Mouse (Mus musculus) olfactory bulb, adult 2 months (tissue): Measurements from ENCODE around the gene Nudt19. TPM values are rescaled to one million over a fixed set of nuclear protein-coding genes. Genes with fewer than 3 reads are reported as not detected.

Experiments
- H3K27ac ChIP-seq: fragments of 200-500 bp; 2 replicates; pipeline ENCODE4 v1.5.1; 2012; ENCODE audit warnings: low read depth, low read length; ENCODE audit not compliant: insufficient read depth
- H3K4me1 ChIP-seq: fragments of 200-500 bp; 2 replicates; pipeline ENCODE4 v1.6.1; 2012; ENCODE audit warnings: low read length; ENCODE audit not compliant: control insufficient read depth, insufficient read depth
- H3K4me3 ChIP-seq: fragments of 200-500 bp; 2 replicates; pipeline ENCODE4 v1.5.1; 2012; ENCODE audit warnings: mild to moderate bottlenecking, low read depth, low read length, moderate library complexity; ENCODE audit not compliant: insufficient read depth
- CTCF ChIP-seq: fragments of 200-500 bp; IDR thresholded peaks from 2 replicates; pipeline ENCODE4 v1.5.1; 2012; ENCODE audit warnings: low read depth, mild to moderate bottlenecking, low read length, moderate library complexity; ENCODE audit not compliant: insufficient read depth
- POLR2A ChIP-seq: fragments of 200-500 bp; IDR thresholded peaks from 2 replicates; pipeline ENCODE4 v1.6.1; 2012; ENCODE audit warnings: mild to moderate bottlenecking, low read depth, low read length, moderate library complexity; ENCODE audit not compliant: insufficient read depth
- WGBS: fragments of 180-500 bp; shearing (Covaris S2); methylation state at CpG from one replicate; pipeline ENCODE4 v1.1.7; 2018; 5-methylcytosine and 5-hydroxymethylcytosine counted together
- polyA plus RNA-seq: library from polyadenylated mRNA; stranded (reverse); fragments of >200 nt; gene quantifications from 2 replicates; pipeline ENCODE4 v1.2.4, GENCODE M21; 2012; ENCODE audit warnings: low replicate concordance; ENCODE audit not compliant: missing spikeins, insufficient read depth, insufficient read length

Nudt19 gene
- polyA plus RNA-seq, 1 experiment = not detected

- no peaks in the 10 kb centered on the region for H3K4me1 ChIP-seq
- TF ChIP-seq POLR2A = no peak
- TF ChIP-seq CTCF = no peak
- no peak overlapping the region for H3K4me3 ChIP-seq
- H3K27ac ChIP-seq = no peak overlapping the region
- WGBS = 82% methylated on average over 3 of the region's 3 CpGs
Observed at GRCm38 (mm10) chr7:35530026-35530425, 26.1 kb downstream of the Nudt19 start.

- WGBS = 79% methylated on average over 2 of the region's 2 CpGs
- no peak for TF ChIP-seq POLR2A
- TF ChIP-seq CTCF = no peak
- Histone ChIP-seq H3K4me3 (no peak overlapping the region), H3K4me1 (no peaks in the 10 kb centered on the region), H3K27ac (no peak overlapping the region)
Observed at GRCm38 (mm10) chr7:35526795-35527194, 29.3 kb downstream of the Nudt19 start.

GRCm38 (mm10) chr7:35501995-35502394 is 54.1 kb downstream of the Nudt19 start:
- Histone ChIP-seq H3K27ac (no peak overlapping the region), H3K4me3 (no peak overlapping the region), H3K4me1 (no peaks in the 10 kb centered on the region)
- WGBS = 28% methylated on average over 4 of the region's 4 CpGs
- TF ChIP-seq CTCF = no peak
- TF ChIP-seq POLR2A = no peak

- WGBS = 86% methylated on average over 2 of the region's 2 CpGs
- TF ChIP-seq CTCF (no peak), POLR2A (no peak)
- Histone ChIP-seq H3K4me3 (no peak overlapping the region), H3K4me1 (no peaks in the 10 kb centered on the region), H3K27ac (no peak overlapping the region)
Observed at GRCm38 (mm10) chr7:35497516-35497915, 58.6 kb downstream of the Nudt19 start.

Other genes starting within 250 kb of the Nudt19 start
- gene Gpatch1, start 237.9 kb downstream of the Nudt19 start, polyA plus RNA-seq = not detected in 2 replicates
- not detected in 2 replicates for gene Rhpn2, start 222.1 kb downstream of the Nudt19 start, polyA plus RNA-seq
- gene Faap24, start 159.5 kb downstream of the Nudt19 start, polyA plus RNA-seq = not detected in 2 replicates
- not detected in 2 replicates for gene Cep89, start 159.3 kb downstream of the Nudt19 start, polyA plus RNA-seq
- gene Slc7a9, start 107.5 kb downstream of the Nudt19 start, polyA plus RNA-seq = not detected in 2 replicates
- not detected in 2 replicates for gene Tdrd12, start 18.6 kb downstream of the Nudt19 start, polyA plus RNA-seq
- not detected in 2 replicates for gene Rgs9bp, start 29.3 kb upstream of the Nudt19 start, polyA plus RNA-seq
- not detected in 2 replicates for gene Ankrd27, start 29.9 kb upstream of the Nudt19 start, polyA plus RNA-seq
- gene Pdcd5, start 91.2 kb upstream of the Nudt19 start, polyA plus RNA-seq = not detected in 2 replicates
- not detected in 2 replicates for gene Dpy19l3, start 198.2 kb upstream of the Nudt19 start, polyA plus RNA-seq
- not detected in 2 replicates for gene Zfp507, start 246.7 kb upstream of the Nudt19 start, polyA plus RNA-seq